Mouse (Mus musculus) bone marrow macrophage, adult 2 months (primary cell): ENCODE data around the gene Stpg4. TPM values are rescaled to one million over a fixed set of nuclear protein-coding genes. Genes with fewer than 3 reads are reported as not detected.

Experiments
- H3K27ac ChIP-seq: 2 replicates; pipeline ENCODE4 v1.5.1; 2012; ENCODE audit warnings: low read depth, low read length; ENCODE audit not compliant: insufficient read depth
- H3K4me1 ChIP-seq: 2 replicates; pipeline ENCODE4 v1.6.1; 2012; ENCODE audit warnings: low read length; ENCODE audit not compliant: control insufficient read depth, insufficient read depth
- H3K4me3 ChIP-seq: 2 replicates; pipeline ENCODE4 v1.5.1; 2012; ENCODE audit warnings: mild to moderate bottlenecking, low read length, moderate library complexity; ENCODE audit not compliant: insufficient read depth
- CTCF ChIP-seq: IDR thresholded peaks from 2 replicates; pipeline ENCODE4 v1.5.1; 2012; ENCODE audit warnings: low read depth, mild to moderate bottlenecking, low read length, moderate library complexity
- POLR2A ChIP-seq: IDR thresholded peaks from 2 replicates; pipeline ENCODE4 v1.6.1; 2012; ENCODE audit warnings: mild to moderate bottlenecking, low read depth, low read length, borderline replicate concordance
- polyA plus RNA-seq: library from polyadenylated mRNA; stranded (reverse); fragments of >200 nt; gene quantifications from 2 replicates; pipeline ENCODE4 v1.2.4, GENCODE M21; 2012; ENCODE audit not compliant: missing spikeins, insufficient read depth, insufficient read length

Stpg4 gene
- polyA plus RNA-seq, 1 experiment, result not detected

DNA sequence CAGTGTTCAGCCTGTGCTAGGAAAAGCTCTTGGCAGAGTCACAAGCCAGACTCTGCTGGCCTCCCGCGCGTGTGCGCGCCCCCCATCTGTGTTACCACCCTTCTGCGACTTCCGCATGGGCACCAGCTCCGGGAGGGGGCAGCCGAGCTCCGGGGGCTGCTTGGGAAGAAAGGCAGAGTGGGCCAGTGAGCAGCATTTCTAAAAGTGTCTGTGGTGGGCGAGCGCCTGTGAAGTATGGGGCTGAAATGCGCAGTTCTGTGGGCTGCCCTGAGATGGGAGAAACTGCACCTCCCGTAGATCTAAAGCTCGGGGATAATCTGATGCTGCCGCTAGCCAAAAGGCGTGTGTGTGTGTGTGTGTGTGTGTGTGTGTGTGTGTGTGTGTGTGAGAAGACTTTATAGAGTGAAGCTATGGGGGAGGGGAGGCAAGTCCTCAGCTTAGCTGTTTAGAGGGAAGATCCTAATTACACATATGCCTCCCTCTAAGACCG, 58.2 kb downstream of the Stpg4 start:
- TF ChIP-seq CTCF, result no peak
- TF ChIP-seq POLR2A, result no peak
- H3K4me1 ChIP-seq, result peaks cover 8% of the 10 kb centered on the region; the same call in 1 of the 2 replicates
- no peak overlapping the region for H3K27ac ChIP-seq
- no peak overlapping the region for H3K4me3 ChIP-seq

DNA sequence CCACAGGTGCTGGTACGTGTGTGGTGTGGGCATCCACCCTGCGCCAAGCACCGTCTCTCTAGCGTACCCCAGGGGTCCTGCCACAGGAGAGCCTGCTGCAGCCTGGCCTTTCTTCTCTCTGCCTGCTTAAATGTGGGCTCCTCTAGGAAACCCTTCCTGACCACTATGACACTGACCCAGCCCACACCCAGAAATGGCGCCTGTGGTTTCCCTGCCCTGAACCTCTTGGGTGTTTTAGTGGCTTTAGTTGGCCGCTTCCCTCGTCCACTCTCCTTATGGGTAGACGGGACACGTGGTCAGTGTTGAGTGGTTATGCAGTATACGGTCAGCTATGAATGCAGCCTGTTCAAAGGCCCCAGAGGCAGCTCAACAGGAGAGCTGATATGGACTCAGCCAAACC, 59.1 kb downstream of the Stpg4 start:
- Histone ChIP-seq H3K4me3 (no peak overlapping the region), H3K27ac (no peak overlapping the region), H3K4me1 (peaks cover 8% of the 10 kb centered on the region; the same call in 1 of the 2 replicates)
- TF ChIP-seq CTCF (no peak), POLR2A (no peak)

DNA sequence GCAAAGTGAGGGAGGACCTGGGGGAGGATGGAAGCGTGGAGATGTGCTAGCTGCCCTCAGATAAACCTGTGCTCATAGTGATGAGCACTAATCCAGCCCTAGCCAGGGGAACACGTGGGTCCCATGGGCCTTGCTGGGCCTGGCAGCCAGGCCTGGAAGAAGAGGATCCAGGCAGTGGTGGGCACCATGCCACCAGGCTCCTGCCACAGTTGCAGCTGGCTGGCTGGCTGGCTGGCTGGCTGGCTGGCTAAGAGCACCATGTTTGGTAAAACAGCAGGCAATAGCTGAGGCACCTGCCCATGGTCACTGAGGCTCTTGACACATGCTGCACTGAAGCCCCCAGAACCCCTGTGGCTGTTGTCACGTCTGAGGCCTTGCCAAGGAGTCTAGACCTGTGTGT, 59.9 kb downstream of the Stpg4 start:
- Histone ChIP-seq H3K27ac (no peak overlapping the region), H3K4me1 (peaks cover 8% of the 10 kb centered on the region; the same call in 1 of the 2 replicates), H3K4me3 (no peak overlapping the region)
- TF ChIP-seq CTCF, result no peak
- no peak for TF ChIP-seq POLR2A

DNA sequence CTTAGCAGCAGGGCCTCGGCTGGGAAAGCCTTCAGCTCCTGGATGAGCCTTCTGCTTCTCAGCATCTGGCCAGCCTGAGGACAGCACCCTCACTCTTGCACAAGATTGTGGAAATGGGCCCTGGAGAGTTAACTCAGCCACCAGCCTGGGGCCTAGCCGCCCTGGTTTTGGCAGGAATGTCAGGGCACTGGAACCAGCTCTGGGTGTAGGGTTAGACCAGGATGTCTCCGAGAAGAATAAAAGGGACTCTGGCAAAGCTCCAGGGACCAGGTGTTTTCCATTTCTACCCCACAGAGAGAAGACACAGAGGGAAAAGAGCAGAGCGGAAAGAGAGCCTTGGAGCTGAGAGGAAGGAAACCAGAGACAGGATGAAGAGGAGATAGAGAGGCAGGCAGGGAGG, 60.3 kb downstream of the Stpg4 start:
- H3K27ac ChIP-seq, result no peak overlapping the region
- peaks cover 8% of the 10 kb centered on the region; the same call in 1 of the 2 replicates for H3K4me1 ChIP-seq
- no peak overlapping the region for H3K4me3 ChIP-seq

DNA sequence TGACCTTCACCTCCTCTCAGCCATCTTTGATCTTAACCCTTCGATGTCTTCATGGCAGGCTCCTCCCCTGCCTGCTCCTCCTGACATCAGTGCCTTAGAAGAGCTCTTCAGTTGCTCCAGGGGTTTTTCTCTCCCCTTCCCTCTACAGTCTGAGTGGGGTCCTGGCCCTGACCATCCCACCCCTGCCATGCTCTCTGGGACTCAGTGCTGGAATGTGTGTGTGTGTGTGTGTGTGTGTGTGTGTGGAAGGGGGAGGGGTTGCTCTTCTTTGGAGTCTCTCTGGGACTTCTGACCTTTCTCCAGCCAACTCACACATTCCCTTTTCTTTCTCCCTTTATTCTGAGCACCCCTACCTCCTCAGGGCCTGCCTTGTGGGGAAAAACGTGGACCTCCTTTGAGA, 61.0 kb downstream of the Stpg4 start:
- Histone ChIP-seq H3K4me1 (peaks cover 8% of the 10 kb centered on the region; the same call in 1 of the 2 replicates), H3K27ac (no peak overlapping the region), H3K4me3 (no peak overlapping the region)
- no peak for TF ChIP-seq POLR2A
- no peak for TF ChIP-seq CTCF

More for the DNA sequence above, 60.3 kb downstream of the Stpg4 start:
- TF ChIP-seq POLR2A, result no peak
- no peak for TF ChIP-seq CTCF

DNA sequence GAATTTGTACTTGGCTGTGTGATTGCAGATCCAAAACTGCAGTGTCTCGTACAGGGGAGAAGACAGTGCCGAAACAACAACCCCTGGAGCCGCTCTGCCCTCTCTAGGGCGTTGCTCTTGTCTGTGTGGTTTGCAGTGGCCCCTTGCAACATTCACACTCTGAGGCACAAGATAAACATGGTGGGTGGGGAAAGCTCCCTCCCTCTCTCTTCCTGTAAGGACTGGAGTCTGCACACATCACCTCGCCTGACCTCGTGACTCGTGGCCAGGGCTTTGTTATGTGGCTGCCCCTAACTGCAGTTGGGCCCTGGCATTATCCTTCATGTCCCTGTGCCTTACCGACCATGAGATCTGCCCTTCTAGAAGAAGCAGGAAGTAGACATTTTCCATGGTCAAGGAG, 62.3 kb downstream of the Stpg4 start:
- no peak overlapping the region for H3K4me3 ChIP-seq
- no peak overlapping the region for H3K27ac ChIP-seq
- TF ChIP-seq CTCF (no peak), POLR2A (no peak)
- H3K4me1 ChIP-seq, result peaks cover 8% of the 10 kb centered on the region; the same call in 1 of the 2 replicates

DNA sequence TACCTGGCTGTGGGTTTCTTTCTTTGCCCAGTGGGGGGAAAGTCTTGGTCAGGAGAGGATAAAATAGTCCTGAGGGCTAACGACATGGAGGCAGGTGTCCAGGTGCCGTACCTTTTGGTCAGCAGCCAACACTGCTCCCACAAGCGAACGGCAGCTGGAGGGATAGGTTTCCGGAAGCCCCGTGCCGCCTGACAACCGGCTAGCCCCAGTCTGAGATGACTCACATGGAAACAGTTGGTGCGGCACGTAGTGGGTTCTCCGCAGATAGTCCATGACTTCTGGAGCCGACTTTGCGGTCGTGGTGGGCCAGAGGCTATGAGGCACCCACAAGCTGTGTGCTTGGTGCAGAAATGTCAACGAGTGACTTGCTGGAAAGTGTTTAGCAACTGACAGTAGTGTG, 63.4 kb downstream of the Stpg4 start:
- no peak overlapping the region for H3K27ac ChIP-seq
- TF ChIP-seq CTCF (no peak), POLR2A (no peak)
- no peak overlapping the region for H3K4me3 ChIP-seq
- H3K4me1 ChIP-seq, result peaks cover 8% of the 10 kb centered on the region; the same call in 1 of the 2 replicates

DNA sequence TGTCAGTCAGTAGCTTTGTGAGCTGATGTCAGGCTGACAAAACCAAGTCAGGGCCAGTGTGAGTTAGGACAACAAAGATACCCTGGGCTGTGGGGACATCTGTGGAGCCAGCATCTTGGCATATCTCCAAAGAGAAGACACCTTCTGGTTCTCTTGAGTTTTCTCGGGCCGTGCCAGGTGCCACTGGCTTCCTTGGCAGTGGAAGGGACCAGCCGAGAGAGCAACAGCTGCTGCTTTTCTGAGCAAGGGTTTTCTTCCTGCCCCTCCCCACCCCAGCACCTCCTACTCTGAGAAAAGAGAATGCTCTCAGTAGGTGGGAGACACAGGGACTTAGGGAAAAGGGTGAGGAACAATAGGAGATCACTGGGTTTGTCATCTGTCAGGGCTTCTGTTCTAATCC, 66.4 kb downstream of the Stpg4 start:
- no peak for TF ChIP-seq POLR2A
- TF ChIP-seq CTCF, result no peak
- Histone ChIP-seq H3K27ac (no peak overlapping the region), H3K4me3 (no peak overlapping the region), H3K4me1 (peaks cover 8% of the 10 kb centered on the region; the same call in 1 of the 2 replicates)

DNA sequence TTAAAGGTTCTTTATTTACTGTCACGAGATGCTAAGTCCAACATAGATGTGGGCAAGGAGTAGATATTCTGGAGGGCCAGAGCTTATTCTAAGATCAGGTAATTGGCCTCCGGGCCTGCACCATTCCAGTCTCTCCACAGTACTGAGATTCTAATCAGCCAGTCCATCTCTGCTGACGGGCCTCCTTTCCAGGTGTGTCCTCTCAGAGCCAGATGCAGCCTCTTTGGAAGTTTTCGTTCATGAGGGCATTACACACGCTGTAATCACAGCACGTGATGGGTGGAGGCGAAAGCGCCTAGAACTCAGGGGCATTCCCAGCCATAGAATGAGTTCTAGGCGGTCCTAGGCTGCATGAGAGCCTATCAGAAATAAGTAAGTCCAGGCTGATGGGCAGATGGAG, 70.0 kb downstream of the Stpg4 start:
- Histone ChIP-seq H3K4me3 (no peak overlapping the region), H3K27ac (no peak overlapping the region), H3K4me1 (peaks cover 8% of the 10 kb centered on the region)
- TF ChIP-seq CTCF, result no peak

DNA sequence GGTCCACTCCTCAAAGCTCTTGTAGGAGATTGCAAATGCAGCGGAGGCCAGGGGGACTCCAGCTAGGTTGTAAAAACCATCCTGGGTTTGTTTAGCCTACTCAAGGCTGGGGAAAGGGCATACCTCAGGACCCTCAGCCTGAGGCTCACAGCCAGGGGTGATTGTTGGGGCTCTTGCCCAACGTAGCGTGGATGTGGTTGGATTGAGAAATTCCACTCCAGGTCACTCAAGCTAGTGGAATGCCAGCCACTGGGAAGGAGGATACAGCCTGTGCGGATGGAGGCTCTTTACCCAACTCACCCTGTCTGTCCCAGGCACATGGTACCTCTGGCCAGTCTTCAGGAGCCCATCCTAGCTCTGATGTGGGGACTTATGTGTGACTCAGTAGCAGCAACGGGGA, 71.3 kb downstream of the Stpg4 start:
- Histone ChIP-seq H3K4me3 (no peak overlapping the region), H3K4me1 (peaks cover 9% of the 10 kb centered on the region), H3K27ac (no peak overlapping the region)
- TF ChIP-seq POLR2A (no peak), CTCF (no peak)

DNA sequence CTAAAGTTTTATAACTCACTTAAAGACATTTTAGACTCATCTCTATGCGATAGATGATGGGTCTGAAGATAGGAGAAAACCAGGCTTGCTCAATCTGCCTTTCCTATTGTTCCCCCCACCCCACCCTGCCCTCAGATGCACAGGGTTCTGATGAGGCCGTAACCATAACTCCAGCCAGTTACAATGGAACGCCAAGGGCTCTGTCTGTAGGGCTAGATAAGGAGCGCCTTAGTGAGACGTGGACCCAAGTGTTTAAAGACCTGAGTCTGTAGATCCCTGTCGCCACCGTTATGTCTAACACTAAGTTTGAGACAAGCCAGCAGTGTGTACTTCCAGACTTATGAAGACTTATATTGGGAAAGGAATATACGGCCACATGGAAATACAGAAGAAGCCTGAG, 72.1 kb downstream of the Stpg4 start:
- Histone ChIP-seq H3K4me3 (no peak overlapping the region), H3K27ac (no peak overlapping the region), H3K4me1 (peaks cover 17% of the 10 kb centered on the region)
- TF ChIP-seq CTCF (no peak), POLR2A (no peak)
